ENCODE assay signal across 8 mouse cellular contexts in the genomic region with DNA sequence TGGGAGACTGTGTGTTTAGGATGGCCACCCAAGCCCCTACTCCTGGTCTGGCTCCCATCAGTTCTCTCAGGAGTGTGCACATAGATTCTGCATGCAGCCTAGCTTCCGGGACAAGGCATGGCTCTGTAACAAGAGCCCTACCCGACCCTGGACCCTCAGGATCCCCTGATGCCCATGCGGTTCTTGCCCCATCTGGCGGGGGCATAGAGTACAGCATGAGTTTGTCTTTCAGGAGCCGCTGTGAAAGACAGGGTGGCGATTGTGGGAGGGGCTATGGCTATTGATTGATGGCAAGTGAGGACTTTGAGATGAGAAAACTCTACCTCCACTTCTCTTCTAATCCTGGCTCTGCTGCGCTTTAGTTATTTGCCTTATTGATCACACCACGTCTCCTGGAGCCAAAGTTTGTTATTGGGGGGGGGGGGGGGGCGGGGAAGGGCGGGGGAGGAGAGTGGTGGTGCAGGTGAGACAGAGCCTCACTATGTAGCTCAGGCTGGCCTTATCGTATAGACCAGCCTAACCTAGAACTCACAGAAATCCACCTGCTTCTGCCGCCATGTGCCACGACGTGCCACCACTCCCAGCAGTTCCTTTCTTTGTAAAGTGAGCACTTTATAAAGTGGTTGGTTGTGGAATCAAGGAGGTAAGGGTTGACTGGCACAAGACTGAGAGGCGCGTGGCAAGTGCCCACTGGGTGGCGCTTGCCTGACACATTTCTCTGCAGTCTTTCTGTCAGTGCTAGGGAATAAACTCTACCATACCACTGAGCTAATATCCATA. TPM values are rescaled to one million over a fixed set of nuclear protein-coding genes. Genes with fewer than 3 reads are reported as not detected.
DNase-seq lines count a peak whose midpoint lies in the region; TF ChIP-seq lines count a peak whose summit lies in the region.

No protein-coding gene starts in this region.

- intact Hi-C loops in gastrocnemius, postnatal 36 days (cut with DNase I), result loop anchor here (5.0 kb wide), 2 partner anchors 57 to 133 kb away; a partner anchor contains a TSS
- intact Hi-C loops in gastrocnemius, adult 2 months (cut with DNase I), result loop anchor here (2.0 to 5.0 kb wide), 2 partner anchors 57 to 134 kb away; a partner anchor contains a TSS
- intact Hi-C loops in left cerebral cortex, postnatal 25 days (cut with DNase I), result loop anchor here (1.0 to 5.0 kb wide), 3 partner anchors 60 to 813 kb away; a partner anchor contains a TSS

- TF ChIP-seq CTCF in gastrocnemius, adult 2 months (IDR thresholded peaks at IDR 0.05), result peak; percentile 72
- TF ChIP-seq CTCF in spleen, adult 2 months (IDR thresholded peaks at IDR 0.05; ENCODE audit: extremely low read depth, insufficient read depth, insufficient read length, insufficient replicate concordance), result peak; percentile 54; the same call in 1 of the 2 replicates

- peak; percentile 20 for DNase-seq in gastrocnemius, adult 18-20 months (ENCODE audit: low spot score)
- no peak for DNase-seq in gastrocnemius, postnatal 36 days
- DNase-seq in cerebellum, postnatal 14 days, result peak; percentile 78 to 79
- DNase-seq in gastrocnemius, adult 2 months, result peak; percentile 46
- peak; percentile 87 for DNase-seq in kidney, adult 11 months
- DNase-seq in left cerebral cortex, postnatal 25 days (ENCODE audit: low spot score in 2 of 2), result peak; percentile 65 to 78
- DNase-seq in mesoderm, embryonic 11.5 days (ENCODE audit: low read depth, low spot score), result peak; percentile 82
- peak in 1 of 2 experiments; percentile 66 for DNase-seq in spleen, adult 2 months (ENCODE audit: low read depth in 1 of 2, low spot score in 2 of 2)

- H3K27ac ChIP-seq in gastrocnemius, adult 2 months, result no peak overlapping the region
- H3K27ac ChIP-seq in spleen, adult 2 months (ENCODE audit: insufficient read depth, low read length), result no peak overlapping the region

- no peaks in the 10 kb centered on the region for H3K27me3 ChIP-seq in spleen, adult 2 months (ENCODE audit: control insufficient read depth, insufficient read depth, low read length)

- 11% methylated on average over 17 of the region's 17 CpGs for WGBS in spleen, adult 2 months

- H3K36me3 ChIP-seq in spleen, adult 2 months (ENCODE audit: control insufficient read depth, insufficient read depth, low read length), result 0 out of 2 replicates have a peak, but pooled peaks cover 2% of the 10 kb centered on the region

- no peak for TF ChIP-seq POLR2A in spleen, adult 2 months (IDR thresholded peaks at IDR 0.05; ENCODE audit: low read depth, low read length)

- H3K4me1 ChIP-seq in spleen, adult 2 months (ENCODE audit: control insufficient read depth, insufficient read depth, insufficient read length), result no peaks in the 10 kb centered on the region

- H3K4me3 ChIP-seq in gastrocnemius, adult 2 months, result no peak overlapping the region
- no peak overlapping the region for H3K4me3 ChIP-seq in spleen, adult 2 months (ENCODE audit: extremely low read depth, insufficient read depth, insufficient read length)

RNA-seq across cellular contexts. Expression of a gene that starts 14.5 kb away (rescaled TPM):
- 10 to 100 TPM; 52.4 to 57.1 TPM for total RNA-seq in gastrocnemius, adult 18-20 months (2021)
- total RNA-seq in gastrocnemius, postnatal 36 days (2021), result 10 to 100 TPM; 43.8 to 47.7 TPM
- 10 to 100 TPM; 45.6 to 63.5 TPM for total RNA-seq in gastrocnemius, adult 2 months (2021)
- total RNA-seq in left cerebral cortex, postnatal 25 days (2021), result 10 to 100 TPM; 93.5 to 97.8 TPM
- 64.1 and 64.6 TPM in 2 replicates for polyA plus RNA-seq in spleen, adult 2 months (2012; rRNA removed)

RNA-seq across cellular contexts. Expression of a gene that starts 41.3 kb away (rescaled TPM):
- 10 to 100 TPM; 57.6 to 59.3 TPM for total RNA-seq in gastrocnemius, adult 18-20 months (2021)
- 10 to 100 TPM; 51.1 to 53.8 TPM for total RNA-seq in gastrocnemius, postnatal 36 days (2021)
- 10 to 100 TPM; 54.2 to 54.5 TPM for total RNA-seq in gastrocnemius, adult 2 months (2021)
- 10 to 100 TPM; 44.0 to 46.3 TPM for total RNA-seq in left cerebral cortex, postnatal 25 days (2021)
- polyA plus RNA-seq in spleen, adult 2 months (2012; rRNA removed), result 6.6 and 9.5 TPM in 2 replicates

Comparison
In these comparisons a context has a peak if more than half of its experiments do, and no peak if none do; other contexts are left out.
1. DNase-seq: peak in gastrocnemius, adult 18-20 months (single experiment), cerebellum, postnatal 14 days (2 of 2), gastrocnemius, adult 2 months (single experiment), kidney, adult 11 months (single experiment), left cerebral cortex, postnatal 25 days (2 of 2) and mesoderm, embryonic 11.5 days (single experiment); none in gastrocnemius, postnatal 36 days (0 of 2).